Mouse (Mus musculus): ENCODE measurements around the gene Ccl27a. TPM values are rescaled to one million over a fixed set of nuclear protein-coding genes. Genes with fewer than 3 reads are reported as not detected.

Ccl27a gene
- total RNA-seq, 2 experiments from 2014 or later = 15.4 to 19.2 TPM

- TF ChIP-seq CTCF (IDR thresholded peaks at IDR 0.05) = no peak
- intact Hi-C loops (cut with DNase I) = no loop called here
- DNase-seq = no peak
- Histone ChIP-seq H3K4me3 (peak overlapping the region; percentile 85), H3K27ac (peak overlapping the region; percentile 96)
Measured at GRCm38 (mm10) chr4:41761680-41762079, 12.4 kb downstream of the Ccl27a start.

- Histone ChIP-seq H3K27ac (peak overlapping the region; percentile 96), H3K4me3 (peak overlapping the region; percentile 85)
- intact Hi-C loops (cut with DNase I) = no loop called here
- TF ChIP-seq CTCF (IDR thresholded peaks at IDR 0.05) = no peak
- DNase-seq = no peak
Measured at GRCm38 (mm10) chr4:41760911-41761310, 13.1 kb downstream of the Ccl27a start.

DNA sequence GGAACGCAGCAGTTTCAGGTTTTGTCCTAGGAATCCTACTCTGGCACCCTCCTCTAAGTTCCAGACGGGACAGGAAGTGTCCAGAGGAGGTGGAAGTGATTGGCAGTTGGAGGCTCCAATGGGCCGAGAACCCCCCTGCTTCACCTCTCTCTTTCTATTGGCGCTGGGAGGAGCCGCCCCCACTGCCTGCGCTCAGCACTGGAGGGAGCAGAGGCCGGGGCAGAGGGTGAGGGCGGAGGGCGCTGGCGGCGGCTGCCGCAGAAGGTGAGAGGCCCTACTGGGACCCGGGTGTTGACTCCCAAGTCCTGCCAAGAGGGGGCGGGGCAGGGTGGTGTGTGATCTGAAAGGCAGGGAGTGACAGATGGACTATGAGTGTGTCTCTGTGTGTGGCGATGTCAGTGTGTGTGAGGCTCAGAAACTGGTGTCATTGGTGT is 13.7 kb downstream of the Ccl27a start:
- DNase-seq = peak; percentile 97
- no peak; the same call in 1 of the 2 replicates for TF ChIP-seq CTCF (IDR thresholded peaks at IDR 0.05)
- Histone ChIP-seq H3K27ac (peak overlapping the region; percentile 96), H3K4me3 (peak overlapping the region; percentile 85)
- intact Hi-C loops (cut with DNase I) = no loop called here

DNA sequence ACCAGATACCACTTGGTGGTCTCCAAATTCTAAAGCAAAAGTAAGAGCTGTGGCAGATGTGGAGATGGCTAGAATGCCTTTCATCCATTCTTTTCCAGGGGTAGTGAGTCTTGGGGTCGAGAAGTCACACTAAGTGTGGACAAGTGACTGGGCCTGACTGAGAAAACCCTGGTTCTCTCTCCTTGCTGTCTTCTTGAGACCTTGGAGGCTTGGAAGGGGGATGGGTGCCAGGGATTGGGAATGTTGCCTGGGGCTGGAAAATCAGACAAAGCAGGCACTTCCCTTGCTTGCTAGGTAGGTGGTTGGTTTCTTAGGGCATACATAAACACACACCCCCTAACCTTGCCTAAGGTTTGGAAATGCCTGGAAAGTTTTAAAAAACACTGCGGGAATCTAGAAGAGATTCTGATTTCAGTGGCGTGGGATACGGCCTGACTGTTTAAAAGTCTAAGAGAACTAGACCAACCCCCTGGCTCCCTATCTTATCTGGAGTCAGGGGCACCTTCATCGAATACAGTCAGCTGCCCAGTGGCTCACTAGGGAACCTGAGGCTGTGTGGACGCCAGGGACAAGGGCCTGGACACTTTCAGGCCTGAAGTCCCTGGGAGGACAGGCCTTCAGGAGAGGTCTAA is 14.3 kb downstream of the Ccl27a start:
- H3K27ac ChIP-seq = peak overlapping the region; percentile 96
- intact Hi-C loops (cut with DNase I) = loop anchor here (10.0 kb wide), 1 partner anchor 1195 kb away; no protein-coding TSS in a partner anchor
- no peak for DNase-seq
- no peak for TF ChIP-seq CTCF (IDR thresholded peaks at IDR 0.05)
- peak overlapping the region; percentile 85 for H3K4me3 ChIP-seq

DNA sequence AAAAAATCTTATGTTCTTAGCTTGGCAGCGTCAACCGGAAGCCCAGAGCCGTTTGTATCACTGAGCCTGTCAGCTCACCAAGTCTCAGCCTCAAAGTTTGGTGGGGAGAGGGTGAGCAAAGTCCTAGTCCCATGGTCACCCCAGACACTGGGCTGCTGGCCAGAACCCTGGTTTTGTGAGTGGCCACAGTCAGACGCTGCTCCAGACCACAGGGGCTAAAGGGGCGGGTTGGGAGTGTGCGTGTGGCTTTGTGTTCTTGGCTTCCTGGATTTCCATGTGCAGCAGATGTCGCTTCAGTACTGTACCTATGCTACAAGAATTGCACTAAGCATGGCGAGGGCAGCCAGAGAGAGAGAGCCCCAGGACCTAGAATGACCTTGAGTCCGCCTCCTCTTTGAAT is 14.8 kb downstream of the Ccl27a start:
- Histone ChIP-seq H3K4me3 (no peak overlapping the region), H3K27ac (peak overlapping the region; percentile 96)
- intact Hi-C loops (cut with DNase I) = loop anchor here (10.0 kb wide), 1 partner anchor 1196 kb away; no protein-coding TSS in a partner anchor
- DNase-seq = peak; percentile 43
- no peak for TF ChIP-seq CTCF (IDR thresholded peaks at IDR 0.05)

- Histone ChIP-seq H3K27ac (peak overlapping the region; percentile 96), H3K4me3 (no peak overlapping the region)
- DNase-seq = no peak
- intact Hi-C loops (cut with DNase I) = loop anchor here (10.0 kb wide), 1 partner anchor 1196 kb away; no protein-coding TSS in a partner anchor
- TF ChIP-seq CTCF (IDR thresholded peaks at IDR 0.05) = no peak
Measured at GRCm38 (mm10) chr4:41758701-41759100, 15.3 kb downstream of the Ccl27a start.

DNA sequence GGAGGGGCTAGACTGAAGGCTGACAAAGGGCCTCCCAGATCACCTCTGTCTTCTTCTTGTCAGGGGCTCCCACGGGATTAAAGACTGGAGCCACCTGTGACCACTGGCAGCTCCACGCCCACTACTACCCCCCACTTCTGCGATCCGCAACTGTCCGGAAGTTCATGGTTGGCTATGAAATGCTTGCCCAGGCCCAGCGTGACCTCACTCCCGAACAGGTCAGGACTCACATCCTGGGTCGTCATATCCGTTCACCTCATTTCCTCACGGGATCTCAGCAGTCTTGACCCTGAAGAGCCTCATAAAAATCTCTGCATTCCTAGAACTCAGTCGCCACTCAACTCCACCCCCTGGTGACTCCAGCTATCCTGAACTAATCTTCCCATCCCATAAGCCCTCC is 16.0 kb downstream of the Ccl27a start:
- intact Hi-C loops (cut with DNase I) = loop anchor here (10.0 kb wide), 1 partner anchor 1197 kb away; no protein-coding TSS in a partner anchor
- no peak for TF ChIP-seq CTCF (IDR thresholded peaks at IDR 0.05)
- no peak overlapping the region for H3K27ac ChIP-seq
- H3K4me3 ChIP-seq = no peak overlapping the region
- no peak for DNase-seq

DNA sequence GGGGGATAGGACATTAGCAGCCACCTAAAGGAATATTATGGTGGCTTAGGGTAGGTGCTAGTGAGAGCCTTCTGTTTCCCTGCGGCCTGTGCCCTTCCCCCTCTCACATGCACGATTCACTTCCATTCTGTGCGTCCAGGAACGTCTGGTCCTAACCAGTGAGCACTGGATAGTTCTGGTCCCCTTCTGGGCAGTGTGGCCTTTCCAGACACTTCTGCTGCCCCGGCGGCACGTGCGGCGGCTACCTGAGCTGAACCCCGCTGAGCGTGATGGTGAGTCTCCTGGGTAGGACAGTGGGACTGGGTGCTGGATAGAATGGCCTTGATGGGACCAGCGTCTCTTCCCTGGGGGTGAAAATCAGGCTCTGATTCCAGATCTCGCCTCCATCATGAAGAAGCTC is 16.7 kb downstream of the Ccl27a start:
- DNase-seq = no peak
- Histone ChIP-seq H3K27ac (no peak overlapping the region), H3K4me3 (no peak overlapping the region)
- no peak for TF ChIP-seq CTCF (IDR thresholded peaks at IDR 0.05)
- intact Hi-C loops (cut with DNase I) = loop anchor here (10.0 kb wide), 1 partner anchor 1197 kb away; no protein-coding TSS in a partner anchor

DNA sequence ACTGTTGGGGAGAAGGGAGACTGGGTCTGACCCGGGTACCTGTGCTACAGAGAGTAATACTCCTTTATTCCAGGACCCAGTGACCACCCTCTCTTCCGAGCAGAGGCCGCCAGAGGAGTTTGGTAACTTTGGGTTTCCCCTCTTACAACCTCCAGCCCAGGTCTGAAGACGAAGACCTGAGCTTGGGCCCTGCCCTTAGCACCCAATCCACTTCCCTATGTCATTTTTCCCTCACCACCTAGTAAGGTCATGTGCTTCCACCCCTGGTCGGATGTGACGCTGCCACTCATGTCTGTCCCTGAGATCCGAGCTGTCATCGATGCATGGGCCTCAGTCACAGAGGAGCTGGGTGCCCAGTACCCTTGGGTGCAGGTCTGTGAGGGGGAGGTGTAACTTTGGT is 17.6 kb downstream of the Ccl27a start:
- H3K27ac ChIP-seq = peak overlapping the region; percentile 97
- peak overlapping the region; percentile 92 for H3K4me3 ChIP-seq
- TF ChIP-seq CTCF (IDR thresholded peaks at IDR 0.05) = no peak
- intact Hi-C loops (cut with DNase I) = loop anchor here (10.0 kb wide), 1 partner anchor 1198 kb away; no protein-coding TSS in a partner anchor
- DNase-seq = no peak

DNA sequence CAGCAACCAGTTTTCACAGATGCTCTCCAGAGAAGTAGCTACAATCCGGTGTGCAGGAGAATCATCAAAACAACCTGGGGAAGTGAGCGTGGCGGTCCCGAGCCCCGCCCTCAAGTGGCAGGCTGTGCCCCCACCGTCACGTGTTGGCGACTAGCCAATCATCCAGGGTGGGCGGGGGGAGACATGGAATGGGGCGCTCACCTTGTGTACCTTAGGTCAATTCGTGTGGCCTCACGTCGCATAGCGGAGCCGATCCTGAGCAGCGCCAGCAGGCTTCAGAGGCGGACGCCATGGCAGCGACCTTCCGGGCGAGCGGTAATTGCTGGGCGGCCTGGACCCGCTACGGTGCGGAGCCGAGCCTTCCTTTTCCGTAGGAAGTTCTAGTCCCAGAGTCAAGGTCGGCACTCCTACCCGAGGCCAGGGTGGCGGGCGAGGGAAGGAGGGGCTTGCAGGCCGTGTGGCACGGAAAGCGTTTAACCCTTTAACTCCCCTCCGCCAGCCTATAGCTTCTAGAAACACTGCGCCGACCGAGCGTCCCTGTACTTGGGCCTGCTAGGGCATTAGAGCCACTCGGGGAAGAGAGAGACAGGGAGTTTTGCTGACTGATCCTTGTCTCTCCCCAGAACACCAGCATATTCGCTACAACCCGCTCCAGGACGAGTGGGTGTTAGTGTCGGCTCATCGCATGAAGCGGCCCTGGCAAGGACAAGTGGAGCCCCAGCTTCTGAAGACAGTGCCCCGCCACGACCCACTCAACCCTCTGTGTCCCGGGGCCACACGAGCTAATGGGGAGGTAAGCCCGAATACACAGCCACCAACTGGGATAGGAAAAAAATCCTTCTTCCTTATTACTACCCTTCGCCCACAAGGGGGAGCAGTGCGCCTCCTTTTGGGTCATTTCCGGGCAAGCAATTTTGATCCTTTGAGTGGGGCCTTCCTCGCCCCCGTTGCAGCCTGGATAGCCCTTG is 18.4 kb downstream of the Ccl27a start, which contains the start of gene Sigmar1:
Gene Sigmar1 (minus strand): TSS at position 820 of the 968 bp plus-strand sequence.
- peak within 1 kb of the TSS; percentile 92 for H3K4me3 ChIP-seq
- DNase-seq = peak; percentile 87
- H3K27ac ChIP-seq = peak within 1 kb of the TSS; percentile 97
- intact Hi-C loops (cut with DNase I) = loop anchor here (10.0 kb wide), 1 partner anchor 1199 kb away; no protein-coding TSS in a partner anchor
- peak; percentile 88; the same call in 1 of the 2 replicates for TF ChIP-seq CTCF (IDR thresholded peaks at IDR 0.05)

DNA sequence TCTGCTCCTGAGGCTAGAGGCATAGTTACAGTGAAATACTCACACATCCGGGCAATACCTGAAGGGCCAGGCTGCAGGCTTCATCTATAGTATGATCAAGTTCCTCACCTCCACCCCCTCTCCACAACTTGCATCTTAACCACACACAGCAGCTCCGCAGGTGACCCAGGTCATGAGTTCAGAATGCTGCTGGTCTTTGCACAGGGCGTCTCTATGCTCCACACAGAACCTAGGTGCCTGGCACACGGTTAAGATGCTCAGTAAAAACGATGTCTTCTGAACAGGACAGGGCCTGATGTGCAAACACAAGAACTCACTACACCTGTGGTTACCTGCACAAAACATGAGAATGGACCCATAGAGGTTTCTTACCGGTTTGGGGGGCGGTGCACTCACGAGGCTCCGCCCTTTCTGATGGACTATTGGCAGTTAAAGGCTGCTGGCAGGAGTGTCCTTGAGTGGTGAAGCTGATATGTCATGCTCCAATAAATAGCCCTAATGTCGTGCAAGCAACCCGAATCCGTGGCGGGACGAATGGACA is 19.2 kb downstream of the Ccl27a start, which contains the start of gene Galt:
Gene Galt (plus strand): TSS at position 432 of the 541 bp plus-strand sequence.
- DNase-seq = no peak
- intact Hi-C loops (cut with DNase I) = loop anchor here (10.0 kb wide), 1 partner anchor 1200 kb away; no protein-coding TSS in a partner anchor
- Histone ChIP-seq H3K4me3 (peak within 1 kb of the TSS; percentile 92), H3K27ac (peak within 1 kb of the TSS; percentile 97)
- TF ChIP-seq CTCF (IDR thresholded peaks at IDR 0.05) = no peak

DNA sequence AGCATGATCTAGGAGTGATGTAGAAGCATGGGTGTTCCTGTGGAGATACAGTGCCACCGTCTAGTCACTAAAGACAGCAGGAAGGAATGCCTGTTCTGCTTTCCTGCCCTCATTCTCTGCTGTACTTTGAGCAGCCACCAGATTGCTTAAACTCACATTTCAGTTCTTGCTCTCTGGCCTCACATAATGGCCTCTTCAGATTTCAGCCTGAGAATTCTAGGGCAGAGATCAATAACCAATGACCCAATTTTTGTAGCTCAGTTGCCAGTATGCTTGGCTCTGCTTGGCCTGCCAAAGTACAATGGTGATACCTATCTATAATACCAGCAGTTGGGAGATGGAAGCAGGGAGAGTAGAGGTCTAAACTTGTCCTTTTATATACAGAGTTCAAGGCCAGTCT is 29.0 kb downstream of the Ccl27a start:
- DNase-seq = no peak
- H3K27ac ChIP-seq = no peak overlapping the region
- H3K4me3 ChIP-seq = no peak overlapping the region
- intact Hi-C loops (cut with DNase I) = no loop called here
- no peak for TF ChIP-seq CTCF (IDR thresholded peaks at IDR 0.05)

Data from gastrocnemius, adult 2 months (tissue).